Mouse (Mus musculus): ENCODE measurements at regions not wholly inside any gene's neighbourhood (a gene's known extent, or its start where the extent isn't known, plus 50 kb on each side); places are given as distances from the start of the nearest gene placed in this dataset.

DNA sequence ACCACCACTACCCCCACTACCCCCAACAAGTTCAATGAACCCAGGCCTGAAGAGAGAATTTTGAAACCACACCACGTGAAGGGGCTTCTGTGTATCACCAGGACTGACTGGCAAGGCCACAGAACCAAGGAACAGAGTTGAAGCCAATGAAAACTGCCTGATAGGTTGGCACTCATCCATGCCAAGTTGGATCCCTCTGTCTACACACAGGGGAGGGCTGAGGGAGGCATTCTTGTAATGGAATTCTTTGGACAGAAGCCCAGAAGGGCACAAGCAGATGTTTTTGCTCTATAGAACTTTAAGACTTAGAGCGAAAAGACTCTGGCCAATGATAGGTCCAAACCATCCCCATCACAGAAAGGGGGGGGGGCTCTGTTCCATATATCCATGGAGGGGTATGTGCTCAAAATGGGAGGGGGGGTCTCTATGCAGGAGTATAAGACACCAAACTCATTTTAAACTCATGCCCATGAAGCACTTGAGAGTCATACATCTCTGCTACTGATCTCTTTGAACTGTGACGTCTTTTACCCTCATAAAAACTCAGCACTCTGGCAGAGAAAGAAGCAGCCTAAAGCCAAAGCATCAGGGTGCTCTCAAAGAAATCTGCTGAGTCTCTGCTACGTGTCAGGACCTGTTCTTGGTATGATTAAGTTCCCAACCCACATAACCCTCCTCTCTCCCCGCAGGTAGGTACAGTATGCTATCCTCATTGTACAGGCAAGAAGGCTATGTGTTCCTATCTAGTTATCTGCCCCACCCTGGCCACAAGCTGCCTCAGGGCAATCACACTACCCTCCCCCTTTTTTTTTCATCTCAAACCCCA lies 567.1 kb downstream of the Insc start:
- TF ChIP-seq CTCF (IDR thresholded peaks at IDR 0.05; ENCODE audit: low read depth, low read length) (no peak), POLR2A (IDR thresholded peaks at IDR 0.05; ENCODE audit: extremely low read depth, insufficient read depth, low read length) (no peak)
- no peak overlapping the region for H3K9ac ChIP-seq (ENCODE audit: low read depth, low read length)
- no peaks in the 10 kb centered on the region for H3K79me2 ChIP-seq (ENCODE audit: control insufficient read depth, insufficient read depth, low read length)
- no peak overlapping the region for H3K4me3 ChIP-seq (ENCODE audit: insufficient read depth, low read depth, low read length)
- no peak overlapping the region for H3K27ac ChIP-seq (replicated peaks; ENCODE audit: insufficient read depth, low read depth, low read length)
- H3K4me1 ChIP-seq (ENCODE audit: control insufficient read depth, insufficient read depth, low read length): 0 out of 2 replicates have a peak, but pooled peaks cover 2% of the 10 kb centered on the region
- DNase-seq (ENCODE audit: extremely low read depth, low read depth, low spot score): no peak
- no peaks in the 10 kb centered on the region for H3K36me3 ChIP-seq (ENCODE audit: control insufficient read depth, insufficient read depth, low read length)
- WGBS: 78% methylated on average over 5 of the region's 5 CpGs
- H3K27me3 ChIP-seq (ENCODE audit: control insufficient read depth, insufficient read depth, low read length): no peaks in the 10 kb centered on the region

DNA sequence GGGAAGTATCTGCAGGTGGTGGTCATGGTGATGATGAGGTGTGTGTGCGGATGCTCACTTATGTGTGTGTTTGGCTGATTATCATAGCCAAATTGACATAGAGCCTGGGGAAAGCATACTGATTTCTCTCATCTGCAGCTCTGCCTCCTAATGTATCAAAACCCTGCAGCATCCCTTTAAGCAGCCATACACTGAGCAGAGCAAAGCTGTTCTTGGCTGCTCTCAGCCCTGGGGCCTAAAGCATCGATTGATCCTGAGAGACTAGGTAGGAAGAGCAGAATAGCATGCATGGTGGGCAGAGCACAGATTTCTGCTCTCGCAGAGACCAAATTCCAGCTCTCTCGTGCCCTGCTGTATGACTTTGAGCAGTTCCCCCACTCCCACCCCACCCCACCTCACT lies 576.0 kb downstream of the Insc start:
- Histone ChIP-seq H3K27me3 (ENCODE audit: control insufficient read depth, insufficient read depth, low read length) (no peaks in the 10 kb centered on the region), H3K4me1 (ENCODE audit: control insufficient read depth, insufficient read depth, low read length) (no peaks in the 10 kb centered on the region), H3K36me3 (ENCODE audit: control insufficient read depth, insufficient read depth, low read length) (no peaks in the 10 kb centered on the region), H3K27ac (replicated peaks; ENCODE audit: insufficient read depth, low read depth, low read length) (no peak overlapping the region), H3K79me2 (ENCODE audit: control insufficient read depth, insufficient read depth, low read length) (no peaks in the 10 kb centered on the region), H3K9ac (ENCODE audit: low read depth, low read length) (no peak overlapping the region), H3K4me3 (ENCODE audit: insufficient read depth, low read depth, low read length) (no peak overlapping the region)
- 83% methylated on average over 4 of the region's 4 CpGs for WGBS
- no peak for TF ChIP-seq CTCF (IDR thresholded peaks at IDR 0.05; ENCODE audit: low read depth, low read length)
- TF ChIP-seq POLR2A (IDR thresholded peaks at IDR 0.05; ENCODE audit: extremely low read depth, insufficient read depth, low read length): no peak
- DNase-seq (ENCODE audit: extremely low read depth, low read depth, low spot score): no peak

DNA sequence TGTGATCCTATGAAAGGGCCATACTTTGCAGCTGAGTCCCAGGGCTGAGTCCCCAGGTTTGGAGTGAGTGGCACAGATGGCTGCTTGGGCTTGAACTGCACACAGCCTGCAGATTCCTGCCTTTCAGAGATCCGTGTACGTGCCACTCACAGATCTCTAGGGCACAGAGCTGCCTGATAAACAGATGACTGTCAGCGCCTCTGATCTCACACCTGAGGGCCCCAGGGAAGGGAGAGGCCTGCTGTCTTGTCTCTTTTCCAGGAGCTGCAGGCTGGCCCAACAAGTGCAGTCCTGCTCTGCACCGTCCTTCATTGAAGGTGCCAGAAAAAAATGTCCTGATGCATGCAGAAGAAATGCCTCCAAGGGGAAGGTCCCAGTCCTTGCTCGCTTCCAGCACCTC lies 579.5 kb downstream of the Insc start:
- H3K79me2 ChIP-seq (ENCODE audit: control insufficient read depth, insufficient read depth, low read length): no peaks in the 10 kb centered on the region
- no peak for TF ChIP-seq CTCF (IDR thresholded peaks at IDR 0.05; ENCODE audit: low read depth, low read length)
- TF ChIP-seq POLR2A (IDR thresholded peaks at IDR 0.05; ENCODE audit: extremely low read depth, insufficient read depth, low read length): no peak
- H3K27ac ChIP-seq (replicated peaks; ENCODE audit: insufficient read depth, low read depth, low read length): no peak overlapping the region
- H3K4me3 ChIP-seq (ENCODE audit: insufficient read depth, low read depth, low read length): no peak overlapping the region
- no peaks in the 10 kb centered on the region for H3K36me3 ChIP-seq (ENCODE audit: control insufficient read depth, insufficient read depth, low read length)
- no peak for DNase-seq (ENCODE audit: extremely low read depth, low read depth, low spot score)
- no peak overlapping the region for H3K9ac ChIP-seq (ENCODE audit: low read depth, low read length)
- H3K27me3 ChIP-seq (ENCODE audit: control insufficient read depth, insufficient read depth, low read length): no peaks in the 10 kb centered on the region
- H3K4me1 ChIP-seq (ENCODE audit: control insufficient read depth, insufficient read depth, low read length): no peaks in the 10 kb centered on the region
- WGBS: 88% methylated on average over 5 of the region's 5 CpGs

DNA sequence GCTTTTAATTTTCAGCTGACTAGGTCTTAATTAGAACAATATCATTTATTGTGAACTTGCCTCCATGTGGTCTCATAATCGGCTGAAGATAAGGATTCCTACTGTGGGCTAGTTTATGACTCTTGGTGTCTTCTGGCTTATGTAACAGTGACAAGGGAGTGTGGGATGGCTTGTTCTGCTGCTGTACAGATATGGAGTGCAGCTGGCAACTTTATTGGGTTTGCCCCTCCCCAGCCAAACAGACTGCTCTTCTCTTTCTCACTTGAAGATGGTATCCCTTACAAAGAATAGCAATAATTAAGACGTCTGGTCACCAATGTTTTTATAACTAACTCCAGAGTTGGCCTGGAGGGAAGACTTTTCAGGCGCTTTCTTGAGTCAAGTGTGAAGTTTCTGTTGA lies 584.8 kb downstream of the Insc start:
- Histone ChIP-seq H3K27ac (replicated peaks; ENCODE audit: insufficient read depth, low read depth, low read length) (no peak overlapping the region), H3K4me3 (ENCODE audit: insufficient read depth, low read depth, low read length) (no peak overlapping the region), H3K9ac (ENCODE audit: low read depth, low read length) (no peak overlapping the region), H3K27me3 (ENCODE audit: control insufficient read depth, insufficient read depth, low read length) (no peaks in the 10 kb centered on the region), H3K79me2 (ENCODE audit: control insufficient read depth, insufficient read depth, low read length) (no peaks in the 10 kb centered on the region), H3K36me3 (ENCODE audit: control insufficient read depth, insufficient read depth, low read length) (no peaks in the 10 kb centered on the region), H3K4me1 (ENCODE audit: control insufficient read depth, insufficient read depth, low read length) (no peaks in the 10 kb centered on the region)
- peak; percentile 24 for DNase-seq (ENCODE audit: extremely low read depth, low read depth, low spot score)
- TF ChIP-seq CTCF (IDR thresholded peaks at IDR 0.05; ENCODE audit: low read depth, low read length): no peak
- no peak for TF ChIP-seq POLR2A (IDR thresholded peaks at IDR 0.05; ENCODE audit: extremely low read depth, insufficient read depth, low read length)
- WGBS: 84% methylated on average over 3 of the region's 3 CpGs

DNA sequence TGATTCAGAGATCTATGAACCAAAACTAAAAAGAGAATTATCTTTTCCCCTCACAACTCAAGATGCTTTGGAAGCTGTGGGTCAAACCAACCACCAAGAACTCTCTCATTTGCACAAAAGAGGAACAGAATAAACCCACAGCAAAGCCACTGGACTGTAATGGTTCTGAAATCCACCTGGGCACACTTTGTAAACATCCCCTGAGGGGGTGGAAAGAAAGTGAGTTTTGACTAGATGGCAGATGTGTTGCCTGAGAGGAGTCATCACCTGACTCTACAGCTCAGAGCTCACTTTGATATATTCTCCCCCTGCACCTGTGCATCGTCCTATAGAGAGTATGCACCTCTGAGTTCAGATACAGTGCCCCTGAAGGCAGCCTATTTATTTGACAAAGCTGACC lies 588.2 kb downstream of the Insc start:
- 83% methylated on average over 1 of the region's 1 CpGs for WGBS
- TF ChIP-seq POLR2A (IDR thresholded peaks at IDR 0.05; ENCODE audit: extremely low read depth, insufficient read depth, low read length) (no peak), CTCF (IDR thresholded peaks at IDR 0.05; ENCODE audit: low read depth, low read length) (no peak)
- no peak overlapping the region for H3K4me3 ChIP-seq (ENCODE audit: insufficient read depth, low read depth, low read length)

DNA sequence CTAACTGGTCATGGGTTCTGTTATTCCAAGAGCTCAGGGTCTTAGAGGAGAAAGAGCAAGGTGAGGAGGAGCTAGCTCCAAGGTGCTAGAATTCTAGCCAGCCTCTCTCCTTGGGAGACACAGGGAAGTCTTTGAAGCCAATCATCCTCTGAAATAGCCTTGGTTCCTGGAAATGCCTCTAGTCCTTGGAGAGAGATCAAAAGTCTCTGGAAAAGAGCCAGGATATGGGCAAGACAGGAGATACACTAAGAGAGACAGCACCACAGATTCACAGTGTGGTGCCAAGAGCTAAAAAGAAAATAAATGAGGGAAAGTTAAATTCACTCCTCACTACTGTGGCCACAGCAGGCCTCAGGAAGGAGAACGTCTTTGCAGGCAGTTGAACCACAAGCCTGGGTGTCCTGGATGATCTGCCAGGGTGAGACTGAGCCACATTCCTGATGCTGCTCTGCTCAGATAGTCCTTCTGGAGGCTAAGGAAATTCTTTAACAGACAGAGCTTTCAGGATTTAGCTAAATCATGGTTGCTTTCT lies 589.6 kb downstream of the Insc start:
- WGBS: 68% methylated on average over 1 of the region's 1 CpGs
- no peaks in the 10 kb centered on the region for H3K4me1 ChIP-seq (ENCODE audit: control insufficient read depth, insufficient read depth, low read length)
- DNase-seq (ENCODE audit: extremely low read depth, low read depth, low spot score): no peak

More for the DNA sequence above, 588.2 kb downstream of the Insc start:
- no peak overlapping the region for H3K9ac ChIP-seq (ENCODE audit: low read depth, low read length)
- no peaks in the 10 kb centered on the region for H3K36me3 ChIP-seq (ENCODE audit: control insufficient read depth, insufficient read depth, low read length)
- no peak for DNase-seq (ENCODE audit: extremely low read depth, low read depth, low spot score)
- H3K4me1 ChIP-seq (ENCODE audit: control insufficient read depth, insufficient read depth, low read length): no peaks in the 10 kb centered on the region
- no peak overlapping the region for H3K27ac ChIP-seq (replicated peaks; ENCODE audit: insufficient read depth, low read depth, low read length)
- no peaks in the 10 kb centered on the region for H3K27me3 ChIP-seq (ENCODE audit: control insufficient read depth, insufficient read depth, low read length)
- no peaks in the 10 kb centered on the region for H3K79me2 ChIP-seq (ENCODE audit: control insufficient read depth, insufficient read depth, low read length)

More for the DNA sequence above, 589.6 kb downstream of the Insc start:
- Histone ChIP-seq H3K9ac (ENCODE audit: low read depth, low read length) (no peak overlapping the region), H3K27me3 (ENCODE audit: control insufficient read depth, insufficient read depth, low read length) (no peaks in the 10 kb centered on the region), H3K4me3 (ENCODE audit: insufficient read depth, low read depth, low read length) (no peak overlapping the region), H3K27ac (replicated peaks; ENCODE audit: insufficient read depth, low read depth, low read length) (no peak overlapping the region), H3K36me3 (ENCODE audit: control insufficient read depth, insufficient read depth, low read length) (no peaks in the 10 kb centered on the region), H3K79me2 (ENCODE audit: control insufficient read depth, insufficient read depth, low read length) (no peaks in the 10 kb centered on the region)
- TF ChIP-seq CTCF (IDR thresholded peaks at IDR 0.05; ENCODE audit: low read depth, low read length): no peak
- no peak for TF ChIP-seq POLR2A (IDR thresholded peaks at IDR 0.05; ENCODE audit: extremely low read depth, insufficient read depth, low read length)
